Comparison of ENCODE assay signal across 28 mouse cellular contexts in genomic region chr9:53768486-53768885, GRCm38 (mm10).
"Had no signal": no experiment of that assay in that cellular context is flagged by ENCODE, and none has a peak within 500 bp of the region (broad histone marks: within the 10 kb centered on the region; RNA-seq: fewer than 3 reads in every experiment).

No protein-coding gene starts in this region.

- H3K36me3 ChIP-seq: heart, embryonic 13.5 days; heart, embryonic 15.5 days; hindbrain, embryonic 10.5 days; hindbrain, embryonic 12.5 days; hindbrain, embryonic 15.5 days; kidney, embryonic 15.5 days; limb, embryonic 10.5 days; limb, embryonic 12.5 days; liver, embryonic 13.5 days; liver, embryonic 15.5 days had no signal

- H3K9me3 ChIP-seq: heart, embryonic 15.5 days; hindbrain, embryonic 12.5 days; hindbrain, embryonic 15.5 days; kidney, embryonic 15.5 days; limb, embryonic 10.5 days; limb, embryonic 12.5 days; liver, embryonic 13.5 days had no signal

- H3K9ac ChIP-seq: heart, embryonic 13.5 days; heart, embryonic 15.5 days; hindbrain, embryonic 12.5 days; hindbrain, embryonic 15.5 days; kidney, embryonic 15.5 days; limb, embryonic 12.5 days; liver, embryonic 13.5 days; liver, embryonic 15.5 days had no signal

- ATAC-seq: hindbrain, postnatal 0 days; intestine, embryonic 16.5 days had no signal

- H3K4me2 ChIP-seq: heart, embryonic 11.5 days; heart, embryonic 13.5 days; heart, embryonic 15.5 days; hindbrain, embryonic 12.5 days; hindbrain, embryonic 15.5 days; kidney, embryonic 15.5 days; limb, embryonic 12.5 days; liver, embryonic 11.5 days; liver, embryonic 13.5 days; liver, embryonic 15.5 days had no signal

- DNase-seq: gastrocnemius, adult 2 months; gastrocnemius, postnatal 10 days; gastrocnemius, postnatal 25 days; heart, adult 2 months; heart, postnatal 4 days; kidney, adult 11 months; kidney, adult 2 months; kidney, adult 9 months; kidney, postnatal 14 days; kidney, postnatal 36 days; liver; liver, embryonic 13.5 days had no signal

- H3K4me3 ChIP-seq: gastrocnemius, adult 2 months; heart, adult 2 months; heart, embryonic 13.5 days; heart, embryonic 15.5 days; hindbrain, embryonic 10.5 days; hindbrain, embryonic 12.5 days; hindbrain, embryonic 15.5 days; kidney, embryonic 15.5 days; layer of hippocampus, adult 2 months; left cerebral cortex, adult 2 months; limb, embryonic 10.5 days; limb, embryonic 12.5 days; liver, embryonic 13.5 days; liver, embryonic 15.5 days had no signal

- H3K27ac ChIP-seq: gastrocnemius, adult 2 months; heart, adult 2 months; heart, embryonic 13.5 days; heart, embryonic 15.5 days; hindbrain, embryonic 10.5 days; hindbrain, embryonic 12.5 days; hindbrain, embryonic 15.5 days; hindbrain, postnatal 0 days; kidney, embryonic 15.5 days; kidney, postnatal 0 days; layer of hippocampus, adult 2 months; left cerebral cortex, adult 2 months; limb, embryonic 10.5 days; limb, embryonic 12.5 days; liver, embryonic 13.5 days; liver, embryonic 15.5 days had no signal
